Mouse (Mus musculus): ENCODE measurements around the gene Lhpp.

GRCm38 (mm10) chr7:132644605-132645279, 34.3 kb downstream of the Lhpp start:
- no peak for TF ChIP-seq CTCF (IDR thresholded peaks at IDR 0.05; ENCODE audit: insufficient read depth, low read depth, low read length)
- no peak for TF ChIP-seq POLR2A (IDR thresholded peaks at IDR 0.05; ENCODE audit: insufficient read depth, low read depth, low read length)
